In the genomic region with DNA sequence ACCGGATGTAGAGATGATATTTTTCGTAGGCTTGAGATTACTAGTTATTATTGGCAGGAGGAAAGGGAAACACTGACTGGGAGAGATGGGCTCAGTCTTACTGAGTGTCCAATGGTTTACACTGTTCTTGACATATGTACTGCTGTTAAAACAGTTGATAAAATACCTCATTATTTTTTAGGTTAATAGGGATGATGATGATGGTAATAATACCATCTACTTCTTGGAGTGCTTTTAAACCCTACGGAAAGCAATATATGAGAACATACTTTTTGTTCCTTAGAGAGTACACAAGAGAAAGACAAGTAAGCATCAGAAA, we compare ENCODE assay signal across 26 mouse cellular contexts.
"Had no signal": no experiment of that assay in that cellular context is flagged by ENCODE, and none has a peak within 500 bp of the region (broad histone marks: within the 10 kb centered on the region; RNA-seq: fewer than 3 reads in every experiment).

No protein-coding gene starts in this region.

- H3K9me3 ChIP-seq: embryonic facial prominence, embryonic 10.5 days; embryonic facial prominence, embryonic 12.5 days; embryonic facial prominence, embryonic 13.5 days; embryonic facial prominence, embryonic 15.5 days; forebrain, embryonic 10.5 days; forebrain, embryonic 13.5 days; heart, embryonic 10.5 days had no signal

- H3K4me1 ChIP-seq: embryonic facial prominence, embryonic 10.5 days; embryonic facial prominence, embryonic 12.5 days; embryonic facial prominence, embryonic 13.5 days; embryonic facial prominence, embryonic 15.5 days; heart, embryonic 10.5 days had no signal

- ATAC-seq: forebrain, embryonic 14.5 days; forebrain, embryonic 16.5 days had no signal

- H3K9ac ChIP-seq: embryonic facial prominence, embryonic 12.5 days; embryonic facial prominence, embryonic 13.5 days; embryonic facial prominence, embryonic 15.5 days; forebrain, embryonic 13.5 days; forebrain, postnatal 0 days had no signal

- H3K27me3 ChIP-seq: embryonic facial prominence, embryonic 12.5 days; embryonic facial prominence, embryonic 13.5 days; embryonic facial prominence, embryonic 15.5 days; forebrain, embryonic 13.5 days had no signal

- H3K4me3 ChIP-seq: embryonic facial prominence, embryonic 10.5 days; embryonic facial prominence, embryonic 12.5 days; embryonic facial prominence, embryonic 13.5 days; embryonic facial prominence, embryonic 15.5 days; erythroblast, embryonic 14.5 days; forebrain, embryonic 10.5 days; forebrain, embryonic 13.5 days; gastrocnemius, adult 2 months; heart, adult 2 months; heart, embryonic 10.5 days had no signal

- DNase-seq: cerebellum, adult 9-10 months; cerebellum, adult 9-11 months; cerebellum, postnatal 10 days; cerebellum, postnatal 14 days; cerebellum, postnatal 25 days; cerebellum, postnatal 36 days; embryo, embryonic 11 days; forebrain, postnatal 0 days; gastrocnemius, adult 2 months; gastrocnemius, postnatal 10 days; gastrocnemius, postnatal 14 days; gastrocnemius, postnatal 25 days; gastrocnemius, postnatal 36 days; heart, adult 11 months; heart, adult 18-20 months; heart, adult 2 months had no signal

- H3K36me3 ChIP-seq: embryonic facial prominence, embryonic 10.5 days; embryonic facial prominence, embryonic 12.5 days; embryonic facial prominence, embryonic 13.5 days; embryonic facial prominence, embryonic 15.5 days; forebrain, embryonic 10.5 days; heart, embryonic 10.5 days had no signal

- H3K27ac ChIP-seq: embryonic facial prominence, embryonic 10.5 days; embryonic facial prominence, embryonic 12.5 days; embryonic facial prominence, embryonic 13.5 days; embryonic facial prominence, embryonic 15.5 days; forebrain, embryonic 10.5 days; forebrain, embryonic 13.5 days; gastrocnemius, adult 2 months; heart, adult 2 months; heart, embryonic 10.5 days had no signal

- H3K4me2 ChIP-seq: embryonic facial prominence, embryonic 12.5 days; embryonic facial prominence, embryonic 13.5 days; embryonic facial prominence, embryonic 15.5 days; forebrain, embryonic 13.5 days had no signal
